Mouse (Mus musculus): ENCODE measurements around the gene C1qtnf6.
A peak's percentile ranks its signal among the peaks of the same experiment; 100 is the strongest.

Gene C1qtnf6

DNA sequence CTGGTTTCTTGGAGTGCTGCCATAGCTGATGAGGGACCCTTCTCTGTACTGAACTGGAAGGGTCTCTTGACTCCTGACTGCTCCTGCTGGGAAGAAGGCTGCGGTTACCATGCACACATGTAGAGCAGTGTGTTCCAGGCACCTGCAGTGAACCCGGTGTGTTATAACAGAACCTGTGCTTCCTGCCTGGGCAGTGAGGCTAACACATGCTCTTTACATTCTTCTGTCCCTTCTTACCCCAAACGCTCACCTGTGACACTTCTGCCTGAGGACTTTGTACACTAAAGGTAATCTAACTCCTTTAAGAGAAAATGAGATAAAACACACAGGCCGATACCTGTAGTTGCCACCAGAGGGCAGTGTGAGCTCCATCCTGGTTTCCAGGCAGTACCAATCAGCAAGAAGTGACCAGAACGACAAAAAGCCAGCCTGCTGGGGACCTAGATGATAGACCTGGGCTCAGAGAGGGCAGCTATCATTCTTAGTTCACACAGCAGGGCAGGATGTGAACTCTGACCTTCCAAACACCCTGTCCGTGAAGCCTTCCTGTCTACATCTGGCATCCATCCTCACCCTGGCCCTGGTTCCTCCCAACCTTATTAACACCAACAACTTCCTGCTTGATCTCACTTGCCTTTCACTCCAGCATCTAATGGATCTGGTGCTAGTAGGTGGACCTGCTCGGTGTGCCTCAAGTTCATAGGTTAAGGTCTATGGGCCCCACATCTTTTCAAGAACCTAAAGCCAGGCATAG, 16.6 kb downstream of the C1qtnf6 start:
- DNase-seq (ENCODE audit: low read depth), result peak; percentile 58

DNA sequence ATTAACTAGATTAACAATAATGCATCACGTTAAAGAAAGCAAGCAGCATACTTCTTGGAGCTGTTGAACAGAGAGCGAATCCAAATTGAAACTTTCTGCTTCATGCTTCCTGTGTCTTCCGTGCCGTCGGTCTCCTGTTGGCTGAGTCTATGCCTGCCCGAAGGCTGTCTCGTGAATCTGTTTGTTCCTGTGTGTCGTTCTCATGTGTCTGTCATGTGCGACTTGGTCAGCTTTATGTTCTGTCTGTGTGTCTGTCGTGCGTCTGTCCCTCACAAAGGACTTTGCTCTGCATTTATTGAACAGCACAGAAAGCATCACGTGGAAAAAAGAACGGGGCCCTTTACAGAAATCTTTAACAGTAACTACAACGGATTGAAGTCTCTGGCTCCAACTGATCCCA, 18.2 kb downstream of the C1qtnf6 start:
- no peak for DNase-seq (ENCODE audit: low read depth)

- DNase-seq (ENCODE audit: low read depth), result no peak
Observed at GRCm38 (mm10) chr15:78511951-78512350, 19.3 kb downstream of the C1qtnf6 start.

DNA sequence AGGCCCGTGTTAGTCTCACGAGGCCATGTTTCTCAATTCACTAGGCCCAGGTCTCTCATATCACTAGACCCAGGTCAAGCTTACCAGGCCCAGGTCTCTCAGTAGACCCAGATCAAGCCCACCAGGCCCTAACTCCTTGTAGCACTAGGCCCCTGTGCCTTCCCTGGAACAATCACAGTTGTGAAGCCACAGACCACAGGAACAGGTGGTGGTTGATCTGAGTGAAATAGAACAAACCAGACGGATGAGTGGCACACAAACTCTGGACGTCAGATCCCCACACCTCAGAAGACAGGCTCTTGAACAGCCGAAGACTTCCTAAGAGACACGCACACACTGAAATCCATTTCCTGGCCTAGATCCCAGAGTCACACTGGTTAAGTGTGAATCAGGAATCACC, 20.5 kb downstream of the C1qtnf6 start:
- no peak for DNase-seq (ENCODE audit: low read depth)

GRCm38 (mm10) chr15:78510121-78510576, 21.1 kb downstream of the C1qtnf6 start:
- no peak for DNase-seq (ENCODE audit: low read depth)

DNA sequence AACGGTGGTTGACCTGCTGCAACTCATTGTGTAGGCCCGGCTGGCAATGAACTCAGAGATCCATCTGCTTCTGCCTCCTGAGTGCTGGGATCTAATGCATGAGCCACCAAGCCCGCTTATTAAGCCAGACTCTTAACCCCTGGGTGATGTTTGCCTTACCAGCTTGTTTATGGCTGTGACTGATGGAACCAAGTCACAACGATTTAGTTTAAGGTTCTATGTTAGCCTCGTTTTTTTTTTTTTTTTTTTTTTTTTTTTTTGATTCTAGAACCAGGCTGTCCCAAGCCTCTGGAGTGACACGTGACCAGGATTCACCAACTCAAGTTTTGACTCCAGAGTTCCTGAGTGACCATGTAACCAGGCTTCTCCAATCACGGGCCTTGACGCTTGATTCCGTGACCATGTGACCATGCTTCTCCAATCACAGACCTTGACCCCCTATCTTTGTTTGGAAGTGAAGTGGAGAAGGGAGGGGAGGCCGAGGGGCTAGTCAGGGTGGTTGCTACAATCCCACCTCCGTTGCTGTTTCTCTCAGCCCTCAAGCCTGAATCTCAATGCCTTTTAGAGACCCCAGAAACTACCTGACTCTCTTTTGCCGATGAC, 21.8 kb downstream of the C1qtnf6 start:
- no peak for DNase-seq (ENCODE audit: low read depth)

DNA sequence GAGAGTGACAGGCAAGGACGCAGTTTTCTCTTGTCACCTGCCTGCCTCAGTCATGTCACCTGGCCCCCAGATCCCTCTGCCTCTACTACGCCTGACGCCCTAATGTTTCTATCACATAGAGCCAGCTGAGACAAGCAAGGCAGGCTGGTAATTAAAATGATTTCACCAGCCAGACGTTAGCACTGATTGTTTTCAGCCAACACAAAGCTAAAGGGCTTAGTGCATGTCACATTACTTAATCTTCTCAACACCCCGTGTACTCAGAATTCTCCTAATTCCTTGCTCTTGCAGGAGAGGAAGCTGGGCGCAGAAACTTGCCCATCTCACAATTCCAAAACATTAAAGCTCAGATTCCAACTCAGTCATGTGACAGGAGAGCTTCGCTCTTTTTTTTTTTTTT, 22.8 kb downstream of the C1qtnf6 start:
- no peak for DNase-seq (ENCODE audit: low read depth)

DNA sequence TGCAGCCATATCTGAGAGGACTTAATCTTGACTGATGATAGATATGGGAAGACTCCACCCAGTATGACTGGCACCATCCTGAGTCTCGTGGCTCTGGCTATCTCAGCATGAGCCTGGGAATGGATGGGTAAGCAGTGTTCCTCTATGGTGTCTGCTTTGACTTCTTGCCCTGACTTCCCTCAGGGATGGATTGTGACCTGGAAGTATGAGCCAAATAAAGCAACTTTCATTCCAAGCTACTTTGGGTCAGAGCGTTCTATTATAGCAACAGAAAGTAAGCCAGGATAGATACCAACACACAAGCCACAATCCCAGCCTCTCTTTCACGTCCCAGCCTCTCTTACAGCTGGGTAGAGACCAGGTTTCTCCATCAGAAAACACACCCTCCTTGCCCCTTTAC, 25.7 kb downstream of the C1qtnf6 start:
- no peak for DNase-seq (ENCODE audit: low read depth)

DNA sequence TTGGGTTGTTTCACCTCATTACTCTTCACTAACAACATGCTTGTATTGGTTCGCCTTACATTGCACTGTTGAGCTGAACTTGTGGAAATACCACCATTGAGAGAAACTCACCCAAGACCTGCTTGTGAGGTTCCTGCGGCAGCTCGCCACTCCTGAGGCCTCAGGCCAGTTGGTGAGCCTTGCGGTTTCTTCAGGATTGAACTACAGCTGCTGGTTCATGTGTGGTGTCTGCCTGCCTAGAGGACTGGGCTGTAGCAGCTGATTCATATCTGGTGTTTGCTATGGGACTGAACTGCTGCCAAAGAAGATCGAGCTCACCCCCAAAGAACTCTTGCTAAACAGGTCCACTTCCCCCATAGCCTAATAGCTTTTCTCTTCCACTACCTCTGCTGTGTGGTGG, 26.4 kb downstream of the C1qtnf6 start:
- DNase-seq (ENCODE audit: low read depth), result no peak

DNA sequence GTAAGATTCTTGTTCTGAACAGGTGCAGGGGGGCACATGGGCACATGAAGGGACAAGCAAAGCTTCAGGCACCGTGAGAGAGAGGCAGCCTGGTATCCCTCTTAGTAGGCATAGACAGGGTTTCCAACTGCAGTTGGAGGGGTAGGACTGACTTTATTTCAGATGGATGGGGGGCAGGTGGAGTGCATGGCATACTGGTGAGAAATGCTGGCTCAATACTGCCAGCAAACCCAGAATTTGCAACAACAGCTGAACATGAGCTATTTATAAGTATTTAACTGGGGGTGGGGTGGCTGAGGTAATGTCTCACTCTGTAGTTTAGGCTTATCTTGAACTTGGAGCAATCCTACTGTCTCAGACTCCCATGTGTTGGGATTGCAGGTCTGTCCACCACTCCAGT, 27.2 kb downstream of the C1qtnf6 start:
- no peak for DNase-seq (ENCODE audit: low read depth)

DNA sequence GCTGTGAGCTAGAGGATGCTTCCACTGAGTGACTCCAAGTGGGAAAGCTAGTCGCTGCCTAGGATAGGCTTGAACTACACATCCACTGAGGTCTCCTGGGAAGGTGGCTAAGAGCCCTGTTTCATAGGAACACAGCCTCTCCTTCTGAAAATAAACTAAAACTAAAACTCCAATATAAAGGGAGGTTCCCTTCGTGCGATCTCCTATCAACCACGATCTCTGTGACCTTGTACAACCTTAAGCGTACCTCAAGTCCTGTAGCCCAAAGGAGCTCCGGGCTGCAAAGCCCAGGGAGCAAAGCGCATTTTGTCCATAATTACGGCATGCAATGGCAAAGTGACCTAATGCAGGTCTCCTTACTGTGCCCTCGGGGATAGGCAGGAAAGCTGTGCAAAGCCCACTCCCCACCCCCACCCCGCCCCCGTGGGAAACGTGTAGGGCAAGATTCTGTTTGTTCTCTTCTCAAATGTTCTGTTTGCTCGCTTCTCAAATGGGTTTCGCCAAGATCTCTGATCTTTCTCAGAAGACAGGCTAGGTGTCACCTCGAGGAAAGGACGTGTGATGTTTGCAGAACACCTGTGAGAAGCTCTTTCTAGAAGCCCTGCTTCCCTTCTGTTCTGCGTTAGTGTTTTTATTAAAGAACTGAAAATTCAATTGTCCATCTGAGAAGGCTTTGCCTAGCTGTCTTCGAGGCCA, 28.6 kb downstream of the C1qtnf6 start:
- DNase-seq (ENCODE audit: low read depth), result no peak

DNA sequence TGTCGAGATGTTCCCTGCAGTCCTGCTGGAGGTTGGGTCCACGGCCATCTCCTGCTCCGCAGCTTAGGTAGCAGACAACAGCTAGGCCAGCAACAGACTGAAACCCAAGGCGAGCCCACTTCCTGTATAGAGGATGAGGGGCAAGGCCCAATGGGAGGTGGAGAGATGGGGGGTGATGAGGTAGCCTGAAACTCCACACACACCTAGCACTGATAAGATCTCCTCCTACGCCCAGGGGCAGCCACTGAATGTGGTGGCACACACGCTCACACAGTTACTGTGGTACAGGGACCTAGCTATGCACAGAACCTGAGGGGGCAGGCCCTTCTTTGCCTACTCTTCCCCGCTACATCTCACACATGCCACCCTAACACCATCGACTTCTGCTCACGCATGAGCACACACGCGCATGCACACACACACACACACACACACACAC, 36.2 kb downstream of the C1qtnf6 start, which contains the start of gene Il2rb:
Gene Il2rb, minus strand, starts transcription at position 304 of the 439 bp plus-strand sequence.
- no peak for DNase-seq (ENCODE audit: low read depth)

DNA sequence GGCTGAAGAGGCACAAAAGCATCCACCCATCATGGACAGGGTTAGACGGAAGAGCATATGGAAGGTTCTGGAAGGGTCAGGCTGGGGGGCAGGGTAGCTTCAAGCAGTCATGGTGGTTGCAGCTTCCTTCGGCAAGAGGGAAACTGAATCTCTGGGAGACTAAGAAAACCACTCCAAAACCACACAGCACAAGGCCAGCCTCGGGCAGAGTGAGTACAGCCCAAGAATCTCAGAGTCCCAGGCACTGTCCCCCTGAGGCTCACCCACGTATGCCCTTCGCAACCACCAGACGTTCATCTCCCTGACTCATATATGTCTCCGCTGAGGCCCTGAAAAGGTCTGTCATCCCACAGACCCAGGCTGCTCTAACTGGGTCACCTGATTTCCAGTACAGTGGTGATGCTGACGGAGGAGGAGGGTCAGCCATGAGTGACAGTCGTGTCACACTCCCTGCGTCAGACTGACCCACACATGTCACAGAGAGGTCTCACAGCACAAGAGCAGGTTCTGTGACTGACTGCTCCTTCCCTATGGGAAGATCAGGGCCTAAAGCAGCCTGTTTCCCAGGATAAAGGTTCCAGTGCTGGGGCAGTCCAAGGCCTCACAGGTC, 37.7 kb downstream of the C1qtnf6 start:
- no peak for DNase-seq (ENCODE audit: low read depth)

DNA sequence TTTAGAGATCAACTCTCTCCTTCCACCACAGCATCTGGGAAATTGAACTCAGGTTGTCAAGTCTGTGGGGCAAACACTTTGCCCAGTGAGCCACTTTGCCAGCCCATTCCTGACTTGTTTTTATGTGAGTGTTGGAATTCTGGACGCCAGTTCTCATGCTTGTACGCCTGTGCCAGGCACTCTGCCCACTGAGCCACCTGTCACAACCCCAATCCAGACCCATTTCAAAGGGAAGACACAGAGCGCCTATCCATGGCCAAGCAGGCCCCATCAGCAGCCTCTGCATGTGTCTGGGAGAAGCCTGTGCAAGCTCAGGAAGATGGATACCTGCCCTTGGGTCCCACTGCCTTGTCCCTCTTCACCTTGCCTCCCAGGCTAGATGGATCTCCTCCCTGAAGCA, 39.9 kb downstream of the C1qtnf6 start:
- no peak for DNase-seq (ENCODE audit: low read depth)

GRCm38 (mm10) chr15:78489906-78490305, 41.3 kb downstream of the C1qtnf6 start:
- DNase-seq (ENCODE audit: low read depth), result no peak

DNA sequence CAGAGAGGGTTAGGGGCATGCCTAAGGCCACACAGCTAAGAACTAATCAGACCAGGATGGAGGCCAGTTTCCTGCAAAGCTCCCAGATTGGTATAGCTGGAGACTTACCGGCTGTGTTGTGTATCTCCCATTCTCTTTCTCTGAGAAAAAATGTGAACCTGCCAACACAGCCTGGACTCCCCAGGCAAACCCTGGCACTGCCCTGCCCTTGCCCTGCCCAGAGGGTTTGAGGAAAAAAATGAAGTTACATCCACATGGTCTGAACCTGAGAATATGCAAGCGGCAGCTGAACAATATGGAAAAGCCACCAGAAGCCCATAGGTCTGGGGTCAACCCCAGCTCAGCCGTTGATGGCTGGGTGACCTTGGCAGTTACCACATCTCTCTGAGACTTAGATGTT, 42.0 kb downstream of the C1qtnf6 start:
- no peak for DNase-seq (ENCODE audit: low read depth)

DNA sequence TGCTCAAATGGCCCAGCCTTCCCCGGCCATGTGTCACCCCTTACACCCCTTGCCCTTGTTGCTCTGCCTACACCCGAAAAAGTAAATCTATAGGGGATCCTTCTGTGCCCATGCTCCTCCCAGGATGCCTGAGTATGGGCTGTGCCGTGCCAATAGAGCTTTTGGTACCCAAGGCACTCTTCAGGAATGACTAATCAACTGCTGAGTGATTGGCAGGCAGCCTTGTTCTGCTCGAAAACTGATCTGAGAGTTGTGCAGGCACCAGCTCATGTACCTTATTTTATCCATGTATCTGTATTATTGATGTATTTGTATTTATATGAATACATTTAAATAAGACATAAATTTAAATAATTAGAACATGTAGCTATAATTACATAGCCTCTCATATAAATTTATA, 44.1 kb downstream of the C1qtnf6 start:
- DNase-seq (ENCODE audit: low read depth), result no peak

DNA sequence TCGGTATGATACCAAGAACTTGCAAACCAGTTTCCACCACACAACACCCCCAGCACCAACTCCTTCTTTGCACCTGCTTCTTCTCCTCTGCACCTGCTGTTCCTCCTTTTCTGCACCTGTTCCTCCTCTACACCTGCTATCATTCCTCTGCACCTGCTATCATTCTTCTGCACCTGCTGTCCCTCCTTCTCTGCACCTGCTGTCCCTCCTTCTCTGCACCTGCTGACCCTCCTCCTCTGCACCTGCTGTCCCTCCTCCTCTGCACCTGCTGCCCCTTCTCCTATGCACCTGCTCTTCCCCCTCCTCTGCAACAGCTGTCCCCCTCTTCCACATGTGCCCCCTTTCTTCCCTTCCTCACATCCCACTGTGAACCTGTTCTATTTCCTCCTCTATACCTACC, 44.7 kb downstream of the C1qtnf6 start:
- no peak for DNase-seq (ENCODE audit: low read depth)

GRCm38 (mm10) chr15:78483311-78483710, 47.9 kb downstream of the C1qtnf6 start:
- no peak for DNase-seq (ENCODE audit: low read depth)

GRCm38 (mm10) chr15:78482518-78482917, 48.7 kb downstream of the C1qtnf6 start:
- no peak for DNase-seq (ENCODE audit: low read depth)

GRCm38 (mm10) chr15:78481448-78482000, 49.7 kb downstream of the C1qtnf6 start:
- DNase-seq (ENCODE audit: low read depth), result no peak

DNA sequence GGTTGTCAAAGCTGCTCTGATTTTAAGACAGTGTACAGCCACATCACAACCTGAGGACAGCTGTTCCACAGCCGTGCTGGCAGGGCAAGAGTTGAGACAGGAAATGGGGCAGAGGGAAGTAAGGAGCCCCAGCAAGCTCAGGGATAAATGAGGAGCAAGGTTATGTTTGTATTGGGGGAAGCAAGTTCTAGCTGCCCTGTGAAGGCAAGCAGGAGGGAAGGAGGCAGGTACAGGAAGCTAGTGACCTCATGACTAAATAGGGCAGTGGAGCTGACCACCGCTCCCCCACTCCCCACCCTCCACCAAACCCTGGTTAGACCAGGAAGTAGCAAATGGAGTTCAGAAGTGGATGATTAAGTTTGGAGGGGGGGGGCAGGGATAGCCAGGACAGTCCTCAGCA, 50.2 kb downstream of the C1qtnf6 start:
- no peak for DNase-seq (ENCODE audit: low read depth)
